Comparison of ENCODE assay signal across 19 mouse cellular contexts in genomic region chr15:11084993-11085365, GRCm38 (mm10). TPM values are rescaled to one million over a fixed set of nuclear protein-coding genes. Genes with fewer than 3 reads are reported as not detected.
A peak's percentile ranks its signal among the peaks of the same experiment; 100 is the strongest.
DNase-seq lines count a peak whose midpoint lies in the region; ATAC-seq and TF ChIP-seq lines count a peak whose summit lies in the region.
"Had no signal": no experiment of that assay in that cellular context is flagged by ENCODE, and none has a peak within 500 bp of the region (broad histone marks: within the 10 kb centered on the region; RNA-seq: fewer than 3 reads in every experiment).

No protein-coding gene starts in this region.

- H3K27ac ChIP-seq in hindbrain, embryonic 10.5 days, result peak overlapping the region; percentile 76
- H3K27ac ChIP-seq in hindbrain, postnatal 0 days, result no peak overlapping the region
- no peak overlapping the region for H3K27ac ChIP-seq in neural tube, embryonic 15.5 days (replicated peaks)
- H3K27ac ChIP-seq: liver, embryonic 15.5 days had no signal

- no peak overlapping the region for H3K4me3 ChIP-seq in hindbrain, embryonic 10.5 days
- H3K4me3 ChIP-seq in hindbrain, postnatal 0 days (ENCODE audit: low read length), result no peak overlapping the region
- H3K4me3 ChIP-seq in neural tube, embryonic 15.5 days (replicated peaks), result no peak overlapping the region
- H3K4me3 ChIP-seq: hindbrain, embryonic 15.5 days; liver, embryonic 15.5 days; megakaryocyte, embryonic 14.5 days had no signal

- H3K9ac ChIP-seq in hindbrain, postnatal 0 days (replicated peaks; ENCODE audit: low read length), result no peak overlapping the region
- no peak overlapping the region for H3K9ac ChIP-seq in neural tube, embryonic 15.5 days (replicated peaks)
- H3K9ac ChIP-seq: hindbrain, embryonic 15.5 days; liver, embryonic 15.5 days had no signal

- no peak overlapping the region for H3K4me2 ChIP-seq in hindbrain, postnatal 0 days (ENCODE audit: low read depth, low read length)
- H3K4me2 ChIP-seq in neural tube, embryonic 15.5 days, result no peak overlapping the region
- H3K4me2 ChIP-seq: hindbrain, embryonic 15.5 days; liver, embryonic 15.5 days had no signal

- H3K4me1 ChIP-seq in hindbrain, embryonic 10.5 days (replicated peaks), result peaks cover 30% of the 10 kb centered on the region
- no peaks in the 10 kb centered on the region; the same call in 1 of the 2 replicates for H3K4me1 ChIP-seq in hindbrain, postnatal 0 days (ENCODE audit: insufficient read depth, low read length)
- peaks cover 25% of the 10 kb centered on the region for H3K4me1 ChIP-seq in neural tube, embryonic 15.5 days
- H3K4me1 ChIP-seq: liver, embryonic 15.5 days; megakaryocyte, embryonic 14.5 days had no signal

- H3K36me3 ChIP-seq in hindbrain, embryonic 10.5 days, result no peaks in the 10 kb centered on the region
- H3K36me3 ChIP-seq in hindbrain, postnatal 0 days (ENCODE audit: insufficient read depth, low read length), result no peaks in the 10 kb centered on the region
- no peaks in the 10 kb centered on the region for H3K36me3 ChIP-seq in neural tube, embryonic 15.5 days
- H3K36me3 ChIP-seq: hindbrain, embryonic 15.5 days; liver, embryonic 15.5 days had no signal

- no peaks in the 10 kb centered on the region for H3K27me3 ChIP-seq in hindbrain, embryonic 10.5 days (ENCODE audit: insufficient read depth, poor library complexity, severe bottlenecking)
- H3K27me3 ChIP-seq in hindbrain, postnatal 0 days (ENCODE audit: insufficient read depth, low read length), result no peaks in the 10 kb centered on the region
- no peaks in the 10 kb centered on the region for H3K27me3 ChIP-seq in neural tube, embryonic 15.5 days (replicated peaks)
- H3K27me3 ChIP-seq: hindbrain, embryonic 15.5 days; liver, embryonic 15.5 days had no signal

- 11% methylated on average over 1 of the region's 1 CpGs for WGBS in hindbrain, embryonic 10.5 days
- 40% methylated on average over 1 of the region's 1 CpGs for WGBS in hindbrain, postnatal 0 days
- 48% methylated on average over 1 of the region's 1 CpGs for WGBS in neural tube, embryonic 15.5 days

- intact Hi-C loops in heart, postnatal 10 days (cut with DNase I), result no loop called here

- peak; percentile 33 for DNase-seq in hindbrain, embryonic 10.5 days (ENCODE audit: low spot score)
- no peak for DNase-seq in hindbrain, postnatal 0 days (ENCODE audit: low spot score)
- DNase-seq in neural tube, embryonic 10.5 days (ENCODE audit: extremely low spot score, low spot score), result peak; percentile 31
- peak; percentile 80 for DNase-seq in fibroblast of lung, adult 2 months (ENCODE audit: low read depth)
- no peak for DNase-seq in spleen, postnatal 36 days (ENCODE audit: low spot score in 2 of 2)
- DNase-seq in heart, postnatal 10 days, result no peak
- DNase-seq: adrenal gland, adult 8-10 months; cerebellum, adult 11-12 months; gastrocnemius, postnatal 36 days; kidney, adult 18-20 months; kidney, postnatal 25 days; thymus, postnatal 36 days had no signal

- H3K9me3 ChIP-seq in hindbrain, embryonic 10.5 days, result no peaks in the 10 kb centered on the region
- no peaks in the 10 kb centered on the region for H3K9me3 ChIP-seq in hindbrain, postnatal 0 days (ENCODE audit: low read length)
- H3K9me3 ChIP-seq in neural tube, embryonic 15.5 days (replicated peaks), result no peaks in the 10 kb centered on the region
- H3K9me3 ChIP-seq: hindbrain, embryonic 15.5 days; liver, embryonic 15.5 days; megakaryocyte, embryonic 14.5 days had no signal

- TF ChIP-seq CTCF in hindbrain, postnatal 0 days (IDR thresholded peaks at IDR 0.05; ENCODE audit: low read depth), result no peak

- ATAC-seq in hindbrain, postnatal 0 days, result no peak
- ATAC-seq in neural tube, embryonic 15.5 days (ENCODE audit: low FRiP score), result no peak
- no peak for ATAC-seq in granulocyte monocyte progenitor cell, adult 5-6 weeks (replicated peaks; ENCODE audit: poor library complexity, severe bottlenecking)

RNA-seq across cellular contexts. Expression of gene Adamts12, which starts 20.4 kb away (rescaled TPM):
- 2.1 and 2.3 TPM in 2 replicates for polyA plus RNA-seq in hindbrain, embryonic 10.5 days (2016; fragmentation: Nextera tagmentation; extraction: Ambion mirVana)
- 7.9 and 11.6 TPM in 2 replicates for total RNA-seq in hindbrain, postnatal 0 days (2014; rRNA removed)
- polyA plus RNA-seq in hindbrain, postnatal 0 days (2015; fragmentation: Nextera tagmentation; extraction: Ambion mirVana), result 1.1 and 1.3 TPM in 2 replicates
- polyA plus RNA-seq in neural tube, embryonic 15.5 days (2015; fragmentation: Nextera tagmentation; extraction: Ambion mirVana), result 1.5 and 1.9 TPM in 2 replicates
- total RNA-seq in granulocyte monocyte progenitor cell, adult 5-6 weeks (2014; fragmentation: Nextera tagmentation), result not detected in 2 replicates
- not detected in 2 replicates for total RNA-seq in granulocyte monocyte progenitor cell, adult 5-6 weeks (2017)
- total RNA-seq in heart, postnatal 10 days (2021), result 10 to 100 TPM; 23.2 to 24.0 TPM
- total RNA-seq: monocyte, adult 5-6 weeks had no signal

RNA-seq across cellular contexts. Expression of gene Rxfp3, which starts 47.2 kb away (rescaled TPM):
- polyA plus RNA-seq in hindbrain, embryonic 10.5 days (2016; fragmentation: Nextera tagmentation; extraction: Ambion mirVana), result 0.86 and 0.92 TPM in 2 replicates
- total RNA-seq in hindbrain, postnatal 0 days (2014; rRNA removed), result 7.3 and 8.3 TPM in 2 replicates
- 3.2 TPM in 2 replicates for polyA plus RNA-seq in hindbrain, postnatal 0 days (2015; fragmentation: Nextera tagmentation; extraction: Ambion mirVana)
- polyA plus RNA-seq in neural tube, embryonic 15.5 days (2015; fragmentation: Nextera tagmentation; extraction: Ambion mirVana), result 1.9 and 3.2 TPM in 2 replicates
- not detected in 2 replicates for total RNA-seq in granulocyte monocyte progenitor cell, adult 5-6 weeks (2014; fragmentation: Nextera tagmentation)
- not detected in 2 replicates for total RNA-seq in granulocyte monocyte progenitor cell, adult 5-6 weeks (2017)
- under 1 TPM; 0.12 to 0.17 TPM for total RNA-seq in heart, postnatal 10 days (2021)
- total RNA-seq: common myeloid progenitor, adult 5-6 weeks; gastrocnemius, postnatal 36 days; monocyte, adult 5-6 weeks had no signal

Comparison
In these comparisons a context has a peak if more than half of its experiments do, and no peak if none do; other contexts are left out.
1. DNase-seq: peak in hindbrain, embryonic 10.5 days (single experiment), neural tube, embryonic 10.5 days (single experiment) and fibroblast of lung, adult 2 months (single experiment); none in hindbrain, postnatal 0 days (single experiment), spleen, postnatal 36 days (0 of 2) and heart, postnatal 10 days (0 of 2).